In the genomic region with DNA sequence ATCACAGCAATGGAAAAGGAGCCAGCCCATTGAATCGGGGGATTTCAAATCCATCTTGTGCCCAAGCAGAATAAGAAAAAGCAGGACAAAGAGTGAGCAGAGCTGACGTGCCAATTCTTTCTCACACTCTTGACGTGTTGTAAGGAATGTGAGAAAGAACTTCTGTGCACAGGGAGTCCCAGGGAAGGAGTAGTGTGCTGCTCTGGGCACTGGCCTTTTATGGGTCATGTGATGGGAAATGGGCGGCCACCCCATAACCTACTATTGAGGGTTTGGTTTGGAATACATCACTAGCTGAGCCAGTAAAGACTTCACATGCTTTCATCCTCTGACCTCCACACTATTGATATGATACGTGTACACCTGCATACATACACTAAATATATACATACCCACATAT, we compare ENCODE assay signal across 19 mouse cellular contexts.
"Had no signal": no experiment of that assay in that cellular context is flagged by ENCODE, and none has a peak within 500 bp of the region (broad histone marks: within the 10 kb centered on the region; RNA-seq: fewer than 3 reads in every experiment).

No protein-coding gene starts in this region.

- H3K4me2 ChIP-seq: limb, embryonic 12.5 days; liver, embryonic 13.5 days; lung, embryonic 15.5 days; midbrain, embryonic 11.5 days; midbrain, embryonic 15.5 days had no signal

- H3K27me3 ChIP-seq: limb, embryonic 12.5 days; liver, embryonic 13.5 days; lung, embryonic 15.5 days; midbrain, embryonic 15.5 days had no signal

- H3K27ac ChIP-seq: kidney, postnatal 0 days; limb, embryonic 12.5 days; liver, embryonic 13.5 days; lung, embryonic 15.5 days; macrophage; midbrain, embryonic 15.5 days; stomach, postnatal 0 days had no signal

- H3K9ac ChIP-seq: limb, embryonic 12.5 days; liver, embryonic 13.5 days; liver, postnatal 0 days; lung, embryonic 15.5 days; midbrain, embryonic 15.5 days had no signal

- H3K9me3 ChIP-seq: limb, embryonic 12.5 days; liver, embryonic 13.5 days; lung, embryonic 15.5 days; midbrain, embryonic 15.5 days had no signal

- DNase-seq: kidney, postnatal 36 days; layer of hippocampus, adult 9-11 months; layer of hippocampus, postnatal 36 days; liver; liver, embryonic 13.5 days; liver, postnatal 0 days; lung, postnatal 14 days; right cerebral cortex, adult 18-20 months; right cerebral cortex, postnatal 25 days; thymus, adult 2 months; thymus, postnatal 36 days had no signal

- H3K36me3 ChIP-seq: limb, embryonic 12.5 days; liver, embryonic 13.5 days; lung, embryonic 15.5 days; midbrain, embryonic 15.5 days had no signal

- H3K4me3 ChIP-seq: limb, embryonic 12.5 days; liver, embryonic 13.5 days; lung, embryonic 15.5 days; megakaryocyte, embryonic 14.5 days; midbrain, embryonic 15.5 days had no signal

- ATAC-seq: liver, postnatal 0 days; midbrain, embryonic 15.5 days had no signal

- H3K4me1 ChIP-seq: liver, embryonic 13.5 days; lung, embryonic 15.5 days; megakaryocyte, embryonic 14.5 days; midbrain, embryonic 15.5 days had no signal
